Mouse (Mus musculus): ENCODE results near the gene Hist1h2bb. TPM values are rescaled to one million over a fixed set of nuclear protein-coding genes. Genes with fewer than 3 reads are reported as not detected.
"Not testable (repeated sequence)": the region's sequence is repeated elsewhere in the genome, so short reads cannot be mapped to it uniquely, and the experiment has no call there.

Hist1h2bb gene
- 2,544 and 2,852 TPM in 2 replicates for total RNA-seq (2012; rRNA removed)
- total RNA-seq (2014; rRNA removed) = 34.5 and 54.6 TPM in 2 replicates
- 0.53 and 1.3 TPM in 2 replicates for polyA plus RNA-seq (2012; ENCODE audit: insufficient read length, low read depth)

GRCm38 (mm10) chr13:23746201-23747080 is at the start of gene Hist1h2bb:
Hist1h2bb (plus strand) TSS chr13:23746734.
- peak within 1 kb of the TSS; percentile 99 for H3K27ac ChIP-seq (ENCODE audit: insufficient read depth, low read depth)
- peak; percentile 94 for DNase-seq (ENCODE audit: extremely low read depth)
- in situ Hi-C loops (cut with MboI; ENCODE audit: low pct_ligation_motif_present, low pct_unique_long_range_greater_than_20kb, low sequenced_read_pairs); H3K79me2 ChIP-seq (replicated peaks; ENCODE audit: control insufficient read depth, extremely low read depth, insufficient read depth, poor library complexity, severe bottlenecking); H3K36me3 ChIP-seq (replicated peaks in 1 of 2; ENCODE audit: control insufficient read depth in 1 of 2, insufficient read depth in 1 of 2, low read length in 1 of 2); H3K9me3 ChIP-seq (replicated peaks; ENCODE audit: low read length); H3K27me3 ChIP-seq (replicated peaks): not testable (repeated sequence)
- dilution Hi-C loops (cut with MboI; ENCODE audit: extremely low pct_ligation_motif_present, extremely low pct_unique_long_range_greater_than_20kb, low sequenced_read_pairs) = loop anchor here (10.0 kb wide), 1 partner anchor 52 kb away; the partner anchor contains the start of genes Hist1h1t and Hist1h4c
- peak within 1 kb of the TSS; percentile 4 to 49 (median 49) for H3K4me3 ChIP-seq (replicated peaks in 1 of 3; ENCODE audit: low read depth in 2 of 3, low read length in 2 of 3, poor library complexity in 1 of 3)
- H3K4me1 ChIP-seq (ENCODE audit: control insufficient read depth in 1 of 2, insufficient read depth in 2 of 2) = peaks cover 3 to 45% of the 10 kb centered on the region in 2 experiments; a peak in 3 of 4 replicates
- TF ChIP-seq HCFC1 (IDR thresholded peaks at IDR 0.05; ENCODE audit: low read depth, low read length) (peak; percentile 63), MXI1 (IDR thresholded peaks at IDR 0.05; ENCODE audit: low read depth, low read length) (peak; percentile 72), CHD2 (IDR thresholded peaks at IDR 0.05; ENCODE audit: low read length) (peak; percentile 93), POLR2AphosphoS2 (IDR thresholded peaks at IDR 0.05; ENCODE audit: low read depth, low read length) (peak; percentile 99; the same call in 1 of the 2 replicates), POLR2A (IDR thresholded peaks at IDR 0.05; ENCODE audit: low read depth, low read length) (peak; percentile 97), TCF12 (IDR thresholded peaks at IDR 0.05; ENCODE audit: low read depth, low read length) (peak; percentile 96), NELFE (IDR thresholded peaks at IDR 0.05; ENCODE audit: low read depth, low read length) (peak; percentile 99), ZMIZ1 (IDR thresholded peaks at IDR 0.05; ENCODE audit: low read depth, low read length) (peak; percentile 99), MEF2A (IDR thresholded peaks at IDR 0.05; ENCODE audit: borderline replicate concordance, low read depth, low read length) (peak; percentile 50; the same call in 1 of the 2 replicates), TBP (conservative IDR thresholded peaks at IDR 0.05; ENCODE audit: low read depth, low read length) (peak; percentile 99), RCOR1 (conservative IDR thresholded peaks at IDR 0.05; ENCODE audit: low read depth, low read length) (peak; percentile 52), NRF1 (IDR thresholded peaks at IDR 0.05; ENCODE audit: low read depth, low read length) (peak; percentile 76), ELF1 (IDR thresholded peaks at IDR 0.05; ENCODE audit: low read depth, low read length) (0 out of 2 replicates have a peak, but pooled peaks have one; percentile 8), UBTF (IDR thresholded peaks at IDR 0.05; ENCODE audit: low read depth, low read length) (peak; percentile 94; the same call in 1 of the 2 replicates), SIN3A (IDR thresholded peaks at IDR 0.05; ENCODE audit: low read length) (peak; percentile 57; the same call in 1 of the 2 replicates)
- peak within 1 kb of the TSS; percentile 99 for H3K9ac ChIP-seq (ENCODE audit: insufficient read depth, low read depth)
- peak within 1 kb of the TSS; percentile 93; the same call in 1 of the 2 replicates for H3K4me2 ChIP-seq (ENCODE audit: insufficient read depth, low read depth, poor library complexity, severe bottlenecking)

- peaks cover 2 to 45% of the 10 kb centered on the region in 2 experiments; a peak in 2 of 4 replicates for H3K4me1 ChIP-seq (ENCODE audit: control insufficient read depth in 1 of 2, insufficient read depth in 2 of 2)
- H3K4me2 ChIP-seq (ENCODE audit: insufficient read depth, low read depth, poor library complexity, severe bottlenecking) = peak overlapping the region; percentile 93; the same call in 1 of the 2 replicates
- dilution Hi-C loops (cut with MboI; ENCODE audit: extremely low pct_ligation_motif_present, extremely low pct_unique_long_range_greater_than_20kb, low sequenced_read_pairs) = loop anchor here (10.0 kb wide), 1 partner anchor 47 kb away; the partner anchor contains the start of genes Hist1h2bb and Hist1h3c
- in situ Hi-C loops (cut with MboI; ENCODE audit: low pct_ligation_motif_present, low pct_unique_long_range_greater_than_20kb, low sequenced_read_pairs) = no loop called here
- H3K27ac ChIP-seq (ENCODE audit: insufficient read depth, low read depth) = peak overlapping the region; percentile 89
- H3K79me2 ChIP-seq (replicated peaks; ENCODE audit: control insufficient read depth, extremely low read depth, insufficient read depth, poor library complexity, severe bottlenecking) = no peaks in the 10 kb centered on the region
- H3K4me3 ChIP-seq (replicated peaks in 1 of 3; ENCODE audit: low read depth in 2 of 3, low read length in 2 of 3, poor library complexity in 1 of 3) = peak overlapping the region; percentile 26 to 47 (median 32)
- peak overlapping the region; percentile 50 for H3K9ac ChIP-seq (ENCODE audit: insufficient read depth, low read depth)
- DNase-seq (ENCODE audit: extremely low read depth) = peak; percentile 82
- no peaks in the 10 kb centered on the region for H3K36me3 ChIP-seq (replicated peaks in 1 of 2; ENCODE audit: control insufficient read depth in 1 of 2, insufficient read depth in 1 of 2, low read length in 1 of 2)
- H3K27me3 ChIP-seq (replicated peaks) = no peaks in the 10 kb centered on the region
- H3K9me3 ChIP-seq (replicated peaks; ENCODE audit: low read length) = no peaks in the 10 kb centered on the region
- TF ChIP-seq GABPA (IDR thresholded peaks at IDR 0.05; ENCODE audit: insufficient replicate concordance, low read depth, low read length) = no peak
- TF ChIP-seq ZMIZ1 (IDR thresholded peaks at IDR 0.05; ENCODE audit: low read depth, low read length) = peak; percentile 99
- no peak for TF ChIP-seq KAT2A (IDR thresholded peaks at IDR 0.05; ENCODE audit: insufficient replicate concordance, low read length)
- TF ChIP-seq HCFC1 (IDR thresholded peaks at IDR 0.05; ENCODE audit: low read depth, low read length) = no peak; the same call in 1 of the 2 replicates
- no peak for TF ChIP-seq USF2 (conservative IDR thresholded peaks at IDR 0.05; ENCODE audit: low read depth, low read length)
- TF ChIP-seq CHD1 (IDR thresholded peaks at IDR 0.05; ENCODE audit: low read depth, low read length) = peak; percentile 95
- no peak for TF ChIP-seq TCF12 (IDR thresholded peaks at IDR 0.05; ENCODE audit: low read depth, low read length)
- TF ChIP-seq ZNF384 (IDR thresholded peaks at IDR 0.05; ENCODE audit: low read depth, low read length) = no peak
- TF ChIP-seq MXI1 (IDR thresholded peaks at IDR 0.05; ENCODE audit: low read depth, low read length) = peak; percentile 83
- peak; percentile 71 for TF ChIP-seq SMC3 (IDR thresholded peaks at IDR 0.05; ENCODE audit: low read depth, low read length)
- peak; percentile 75; the same call in 1 of the 2 replicates for TF ChIP-seq MYC (IDR thresholded peaks at IDR 0.05; ENCODE audit: low read depth, low read length)
- no peak for TF ChIP-seq PAX5 (IDR thresholded peaks at IDR 0.05; ENCODE audit: low read length)
- TF ChIP-seq ELF1 (IDR thresholded peaks at IDR 0.05; ENCODE audit: low read depth, low read length) = peak; percentile 85
- no peak for TF ChIP-seq JUN (IDR thresholded peaks at IDR 0.05; ENCODE audit: insufficient read depth, low read depth, low read length)
- no peak for TF ChIP-seq E2F4 (IDR thresholded peaks at IDR 0.05; ENCODE audit: insufficient replicate concordance, low read depth, low read length)
- peak; percentile 43 to 78 for TF ChIP-seq CTCF (conservative IDR thresholded peaks at IDR 0.05 in 1 of 2, IDR thresholded peaks at IDR 0.05 in 1 of 2; ENCODE audit: low read depth in 2 of 2, low read length in 2 of 2)
- TF ChIP-seq RCOR1 (conservative IDR thresholded peaks at IDR 0.05; ENCODE audit: low read depth, low read length) = peak; percentile 67
Measured at GRCm38 (mm10) chr13:23697491-23698299, 48.8 kb upstream of the Hist1h2bb start.
